Mouse (Mus musculus) intestine, postnatal 0 days (tissue): ENCODE data around the gene Fam222a. TPM values are rescaled to one million over a fixed set of nuclear protein-coding genes. Genes with fewer than 3 reads are reported as not detected.

Experiments used
- ATAC-seq: fragments of 200-750 bp; cut with Nextera tagmentation; 2 replicates; pipeline ENCODE4 v1.8.0; 2017; ENCODE audit warnings: mild to moderate bottlenecking, moderate TSS enrichment, moderate library complexity
- H3K27ac ChIP-seq: fragments of 300-500 bp; sonication (generic); 2 replicates; pipeline ENCODE4 v1.5.1; 2014; ENCODE audit warnings: mild to moderate bottlenecking, low read depth, low read length, moderate library complexity
- H3K27me3 ChIP-seq: fragments of 300-500 bp; sonication (generic); replicated peaks from 2 replicates; pipeline ENCODE4 v1.6.1; 2014; ENCODE audit warnings: low read length, mixed read lengths; ENCODE audit not compliant: control insufficient read depth, insufficient read depth
- H3K36me3 ChIP-seq: fragments of 300-500 bp; sonication (generic); 2 replicates; pipeline ENCODE4 v1.6.1; 2014; ENCODE audit warnings: mild to moderate bottlenecking, moderate library complexity; ENCODE audit not compliant: control insufficient read depth, insufficient read depth
- H3K4me1 ChIP-seq: fragments of 300-500 bp; sonication (generic); replicated peaks from 2 replicates; pipeline ENCODE4 v1.6.1; 2014; ENCODE audit warnings: antibody characterized with exemption, low read length, mixed read lengths; ENCODE audit not compliant: control insufficient read depth, insufficient read depth
- H3K4me2 ChIP-seq: fragments of 300-500 bp; sonication (generic); replicated peaks from 2 replicates; pipeline ENCODE4 v1.6.1; 2014; ENCODE audit warnings: low read depth, mild to moderate bottlenecking, moderate library complexity
- H3K4me3 ChIP-seq: fragments of 300-500 bp; sonication (generic); 2 replicates; pipeline ENCODE4 v1.5.1; 2014; ENCODE audit warnings: low read depth, low read length
- H3K9ac ChIP-seq: fragments of 300-500 bp; sonication (generic); 2 replicates; pipeline ENCODE4 v1.6.1; 2014; ENCODE audit warnings: mild to moderate bottlenecking, low read depth, low read length
- H3K9me3 ChIP-seq: fragments of 300-500 bp; sonication (generic); 2 replicates; pipeline ENCODE4 v1.6.1; 2016; ENCODE audit warnings: mixed run types; ENCODE audit not compliant: control insufficient read depth
- CTCF ChIP-seq: sonication (generic); IDR thresholded peaks from 2 replicates; pipeline ENCODE4 v1.5.1; 2016; ENCODE audit warnings: low read depth, mild to moderate bottlenecking, control low read depth, antibody characterized with exemption, moderate library complexity
- WGBS: fragments of 180-500 bp; shearing (Covaris S2); extraction: QIAGEN DNeasy Blood & Tissue Kit; methylation state at CpG from one replicate; pipeline ENCODE4 v1.1.7; 2014; 5-methylcytosine and 5-hydroxymethylcytosine counted together
- polyA plus RNA-seq: library from polyadenylated mRNA; unstranded; fragments of >200 nt; fragmentation: Nextera tagmentation; extraction: Ambion mirVana; gene quantifications from 2 replicates; pipeline ENCODE4 v1.2.1, GENCODE M21; 2015

Fam222a gene
- 2.3 and 3.2 TPM in 2 replicates for polyA plus RNA-seq

DNA sequence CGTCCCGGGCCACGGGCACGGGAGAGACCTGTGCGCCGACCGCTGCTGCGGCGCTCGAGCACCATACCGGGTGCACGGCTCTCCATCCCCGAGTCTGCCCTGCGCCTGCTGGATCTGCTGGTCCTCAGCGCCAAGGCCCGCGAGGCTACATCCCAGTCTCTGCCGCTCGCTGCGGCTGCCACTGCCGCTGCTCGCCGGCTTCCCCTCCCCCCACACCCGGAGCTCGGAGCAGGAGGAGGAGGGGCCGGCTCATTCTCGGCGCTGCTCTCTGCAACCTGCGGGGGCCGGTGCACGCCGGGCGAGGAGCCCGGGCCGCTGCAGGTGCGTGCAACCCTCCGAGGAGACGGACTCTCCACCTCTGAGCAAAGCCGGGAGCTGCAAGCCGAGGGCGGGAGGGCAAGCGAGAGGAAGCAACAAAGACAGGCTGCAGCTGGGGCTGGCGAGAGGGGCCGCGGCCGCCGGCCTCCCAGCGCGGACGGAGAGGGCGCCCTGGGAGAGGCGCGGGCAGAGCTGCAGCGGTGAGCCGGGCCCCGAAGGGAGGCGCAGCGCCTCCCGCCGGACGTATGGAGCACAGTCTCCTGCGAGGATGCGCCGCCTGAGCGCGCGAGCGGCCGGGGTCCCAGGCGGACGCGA lies at the start of gene Fam222a:
Gene Fam222a (plus strand): TSS at position 452 of the 633 bp plus-strand sequence.
- no peaks in the 10 kb centered on the region for H3K9me3 ChIP-seq
- peak within 1 kb of the TSS; percentile 99 for H3K4me2 ChIP-seq
- no peaks in the 10 kb centered on the region for H3K36me3 ChIP-seq
- H3K27ac ChIP-seq = peak within 1 kb of the TSS; percentile 54
- WGBS = under 1% methylated on average over 66 of the region's 72 CpGs
- peaks cover 20% of the 10 kb centered on the region; the same call in 1 of the 2 replicates for H3K4me1 ChIP-seq
- ATAC-seq = peak; percentile 59
- TF ChIP-seq CTCF = peak; percentile 87
- peak within 1 kb of the TSS; percentile 53 for H3K9ac ChIP-seq
- H3K27me3 ChIP-seq = no peaks in the 10 kb centered on the region
- peak within 1 kb of the TSS; percentile 76 for H3K4me3 ChIP-seq

DNA sequence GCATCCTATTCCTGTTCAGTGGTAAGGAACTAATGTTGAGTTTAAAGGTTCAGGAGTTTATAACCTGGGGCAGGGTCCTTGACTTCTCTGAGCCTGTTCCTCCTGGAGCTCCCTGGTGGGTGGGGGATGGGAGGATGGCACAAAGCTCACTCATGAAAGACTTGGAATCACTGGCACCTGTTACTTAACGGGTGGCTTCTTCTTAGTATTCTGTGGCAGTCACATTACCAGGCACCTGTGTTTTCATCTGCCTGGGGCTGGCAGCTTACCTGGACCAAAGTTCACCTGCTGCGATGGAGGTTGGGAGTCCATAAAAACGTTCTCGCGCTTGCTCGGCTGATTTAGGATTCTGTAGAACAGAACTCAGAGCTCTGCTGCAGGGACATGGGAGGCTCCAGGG lies 39.5 kb upstream of the Fam222a start:
- ATAC-seq = peak; percentile 53; the same call in 1 of the 2 replicates
- Histone ChIP-seq H3K36me3 (no peaks in the 10 kb centered on the region), H3K9ac (no peak overlapping the region), H3K4me3 (no peak overlapping the region), H3K27me3 (no peaks in the 10 kb centered on the region), H3K4me2 (no peak overlapping the region), H3K4me1 (no peaks in the 10 kb centered on the region), H3K9me3 (no peaks in the 10 kb centered on the region), H3K27ac (no peak overlapping the region)
- no peak for TF ChIP-seq CTCF
- WGBS = 48% methylated on average over 6 of the region's 6 CpGs

DNA sequence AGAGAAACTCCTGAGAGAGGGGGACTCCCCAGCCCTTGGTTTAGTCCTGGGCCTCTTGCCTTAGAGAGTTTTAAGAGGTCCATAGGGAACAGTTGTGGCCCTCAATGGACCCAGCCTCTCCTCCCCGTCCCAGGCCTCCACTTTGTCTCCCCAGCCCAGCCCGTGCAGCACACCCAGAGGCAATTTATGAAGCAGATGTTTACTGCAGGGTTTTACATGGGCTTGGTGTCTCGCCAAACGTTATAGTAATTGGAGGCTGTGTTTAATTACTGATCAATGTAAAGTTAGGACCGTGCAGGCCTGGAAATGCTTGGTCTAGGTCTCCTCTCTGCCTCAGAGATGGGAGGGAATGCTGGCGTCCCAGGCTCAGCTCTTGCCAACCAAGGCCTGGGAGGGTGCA lies 37.5 kb upstream of the Fam222a start:
- WGBS = 47% methylated on average over 6 of the region's 6 CpGs
- no peak for ATAC-seq

DNA sequence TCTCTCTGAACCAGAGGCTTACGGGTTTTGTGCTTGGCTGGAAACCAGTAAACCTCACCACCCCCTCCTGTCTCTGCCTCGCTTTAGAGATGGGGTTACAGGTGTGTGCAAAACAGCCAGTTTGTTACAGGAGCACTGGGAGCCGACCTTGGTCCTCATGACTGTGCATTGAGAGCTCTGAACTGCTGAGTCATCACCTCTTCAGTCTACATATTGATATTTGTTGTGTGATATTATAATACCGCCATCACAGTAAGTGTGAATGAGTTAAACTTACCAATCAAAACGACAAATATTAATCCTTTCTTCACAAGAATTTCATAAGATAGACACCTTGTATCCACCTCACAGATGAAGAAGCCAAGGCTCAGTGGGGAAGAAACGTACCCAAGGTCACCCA lies 35.8 kb upstream of the Fam222a start:
- Histone ChIP-seq H3K9me3 (no peaks in the 10 kb centered on the region), H3K4me3 (no peak overlapping the region), H3K27me3 (peaks cover under 1% of the 10 kb centered on the region; the same call in 1 of the 2 replicates), H3K4me2 (no peak overlapping the region), H3K9ac (no peak overlapping the region), H3K4me1 (no peaks in the 10 kb centered on the region), H3K27ac (no peak overlapping the region), H3K36me3 (no peaks in the 10 kb centered on the region)
- no peak for ATAC-seq
- no peak for TF ChIP-seq CTCF
- 70% methylated on average over 6 of the region's 6 CpGs for WGBS

More for the DNA sequence above, 37.5 kb upstream of the Fam222a start:
- Histone ChIP-seq H3K4me1 (no peaks in the 10 kb centered on the region), H3K4me2 (no peak overlapping the region), H3K27me3 (no peaks in the 10 kb centered on the region), H3K9ac (no peak overlapping the region), H3K27ac (no peak overlapping the region), H3K9me3 (no peaks in the 10 kb centered on the region), H3K4me3 (no peak overlapping the region), H3K36me3 (no peaks in the 10 kb centered on the region)
- no peak for TF ChIP-seq CTCF

DNA sequence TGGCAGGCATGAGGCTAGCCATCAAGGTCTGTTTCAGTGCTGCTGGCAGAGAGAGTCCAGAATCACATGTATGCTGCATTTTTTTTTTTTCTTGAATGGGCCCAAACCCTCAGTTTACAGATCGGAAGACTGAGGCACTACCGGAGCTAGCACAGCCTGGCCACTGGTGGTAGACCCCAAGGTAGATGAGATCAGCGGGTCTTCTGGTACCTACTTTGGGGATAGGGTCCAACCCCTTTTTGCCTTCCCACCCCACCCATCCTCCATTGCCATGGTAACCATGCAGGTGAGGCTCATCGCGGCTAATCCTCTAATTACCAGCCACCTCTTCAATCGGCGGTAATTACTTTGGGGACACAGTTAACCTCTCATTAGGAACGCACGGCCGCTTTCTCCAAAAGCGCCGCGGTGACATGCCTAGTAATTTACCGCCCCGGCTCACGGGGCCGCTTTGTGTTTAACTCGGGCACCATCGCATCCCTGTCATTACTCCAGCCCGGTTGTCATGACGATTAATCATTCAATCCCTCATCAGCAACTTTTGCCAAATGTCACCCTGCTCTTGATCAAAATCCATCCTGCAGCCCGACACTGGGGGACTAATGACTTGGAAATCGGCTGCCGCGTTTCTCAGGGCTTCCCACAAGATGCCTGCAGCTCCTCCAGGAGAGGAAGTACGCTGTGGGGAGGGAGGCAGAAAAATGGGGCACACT lies 30.4 kb upstream of the Fam222a start:
- whole genome bisulfite sequencing = 17% methylated on average over 26 of the region's 26 CpGs
- no peak for ATAC-seq

DNA sequence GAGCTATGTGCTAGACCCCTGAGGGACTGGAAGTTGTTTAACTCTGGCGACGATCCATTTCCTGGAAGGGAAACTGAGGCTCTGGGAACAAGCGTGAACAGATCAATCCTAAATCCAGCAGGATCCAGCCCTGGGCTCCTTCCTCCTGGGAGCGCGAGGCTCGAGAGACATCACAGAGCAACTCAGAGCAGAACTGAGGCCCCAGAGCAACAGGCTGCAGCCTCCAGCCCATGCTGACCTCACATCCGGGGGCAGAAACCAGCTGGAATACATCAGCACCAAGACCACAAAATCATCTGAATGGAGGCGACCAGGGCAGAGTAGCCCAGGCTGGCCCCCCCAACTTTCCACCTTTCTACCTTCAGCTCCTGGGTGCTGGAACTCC lies 29.8 kb upstream of the Fam222a start:
- TF ChIP-seq CTCF = no peak
- H3K9ac ChIP-seq = no peak overlapping the region
- H3K27ac ChIP-seq = no peak overlapping the region
- no peak for ATAC-seq
- no peak overlapping the region for H3K4me3 ChIP-seq
- H3K36me3 ChIP-seq = no peaks in the 10 kb centered on the region
- H3K9me3 ChIP-seq = no peaks in the 10 kb centered on the region
- 53% methylated on average over 8 of the region's 8 CpGs for WGBS
- no peaks in the 10 kb centered on the region for H3K4me1 ChIP-seq
- peak overlapping the region; percentile 37; the same call in 1 of the 2 replicates for H3K4me2 ChIP-seq
- H3K27me3 ChIP-seq = peaks cover 11% of the 10 kb centered on the region; the same call in 1 of the 2 replicates

More for the DNA sequence above, 30.4 kb upstream of the Fam222a start:
- no peaks in the 10 kb centered on the region for H3K4me1 ChIP-seq
- no peaks in the 10 kb centered on the region for H3K36me3 ChIP-seq
- H3K27ac ChIP-seq = no peak overlapping the region
- no peaks in the 10 kb centered on the region for H3K9me3 ChIP-seq
- no peak overlapping the region for H3K4me3 ChIP-seq
- no peak overlapping the region for H3K9ac ChIP-seq
- H3K4me2 ChIP-seq = peak overlapping the region; percentile 37; the same call in 1 of the 2 replicates
- TF ChIP-seq CTCF = no peak
- H3K27me3 ChIP-seq = peaks cover 11% of the 10 kb centered on the region; the same call in 1 of the 2 replicates
